Mouse (Mus musculus) stomach, postnatal 0 days (tissue): ENCODE measurements at regions not wholly inside any gene's neighbourhood (a gene's known extent, or its start where the extent isn't known, plus 50 kb on each side); places are given as distances from the start of the nearest gene placed in this dataset.

Experiments used
- ATAC-seq: fragments of 200-750 bp; cut with Nextera tagmentation; 2 replicates; pipeline ENCODE4 v1.8.0; 2017; ENCODE audit not compliant: low FRiP score, low TSS enrichment
- DNase-seq: peaks from one replicate; pipeline ENCODE4 v3.0.0-alpha.2; 2016; ENCODE audit warnings: low spot score
- H3K27ac ChIP-seq: fragments of 300-500 bp; sonication (generic); replicated peaks from 2 replicates; pipeline ENCODE4 v1.5.1; 2014; ENCODE audit warnings: mild to moderate bottlenecking, control low read depth
- H3K27me3 ChIP-seq: fragments of 300-500 bp; sonication (generic); 2 replicates; pipeline ENCODE4 v1.6.1; 2014; ENCODE audit warnings: low read length; ENCODE audit not compliant: control insufficient read depth, insufficient read depth
- H3K36me3 ChIP-seq: fragments of 300-500 bp; sonication (generic); 2 replicates; pipeline ENCODE4 v1.6.1; 2014; ENCODE audit warnings: low read length, mixed read lengths; ENCODE audit not compliant: control insufficient read depth, insufficient read depth
- H3K4me1 ChIP-seq: fragments of 300-500 bp; sonication (generic); replicated peaks from 2 replicates; pipeline ENCODE4 v1.6.1; 2014; ENCODE audit warnings: antibody characterized with exemption; ENCODE audit not compliant: control insufficient read depth, insufficient read depth
- H3K4me2 ChIP-seq: fragments of 300-500 bp; sonication (generic); replicated peaks from 2 replicates; pipeline ENCODE4 v1.6.1; 2014; ENCODE audit warnings: low read depth, mild to moderate bottlenecking, control low read depth, moderate library complexity
- H3K4me3 ChIP-seq: fragments of 300-500 bp; sonication (generic); 2 replicates; pipeline ENCODE4 v1.5.1; 2014; ENCODE audit warnings: low read depth, low read length, control low read depth
- H3K9ac ChIP-seq: fragments of 300-500 bp; sonication (generic); 2 replicates; pipeline ENCODE4 v1.6.1; 2014; ENCODE audit warnings: mild to moderate bottlenecking, low read length, control low read depth, mixed read lengths
- H3K9me3 ChIP-seq: fragments of 300-500 bp; sonication (generic); 2 replicates; pipeline ENCODE4 v1.6.1; 2016; ENCODE audit warnings: low read length; ENCODE audit not compliant: control insufficient read depth
- CTCF ChIP-seq: IDR thresholded peaks from 2 replicates; pipeline ENCODE4 v1.5.1; 2016; ENCODE audit warnings: antibody characterized with exemption, low read depth, mild to moderate bottlenecking, moderate library complexity
- EP300 ChIP-seq: optimal IDR thresholded peaks from 2 replicates; pipeline ENCODE3; 2016; ENCODE audit warnings: antibody characterized with exemption
- whole genome bisulfite sequencing: fragments of 180-500 bp; shearing (Covaris S2); extraction: QIAGEN DNeasy Blood & Tissue Kit; methylation state at CpG from one replicate; pipeline ENCODE4 v1.1.7; 2014; 5-methylcytosine and 5-hydroxymethylcytosine counted together

GRCm38 (mm10) chr10:19094297-19094696 lies 78.8 kb upstream of the Tnfaip3 start:
- 56% methylated on average over 8 of the region's 8 CpGs for WGBS
- H3K4me1 ChIP-seq: no peaks in the 10 kb centered on the region; the same call in 1 of the 2 replicates
- ATAC-seq: no peak

DNA sequence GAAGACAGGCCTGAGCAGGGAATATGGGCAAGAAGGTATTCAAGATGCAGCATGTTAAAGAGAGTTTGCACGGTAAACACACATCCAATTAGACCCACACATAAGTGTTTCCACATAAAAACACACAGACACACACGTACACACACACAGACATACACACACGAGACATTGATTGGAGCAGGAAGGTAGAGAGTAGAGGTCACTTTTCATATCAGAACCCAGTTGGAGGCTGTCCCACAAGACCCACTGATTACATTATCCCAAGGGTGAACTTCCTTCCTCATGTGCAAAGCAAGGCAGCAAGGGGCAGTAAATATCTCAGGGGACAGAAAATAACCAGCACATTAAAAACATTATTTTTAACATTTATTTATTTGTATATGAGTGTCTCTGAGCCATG lies 78.2 kb upstream of the Tnfaip3 start:
- Histone ChIP-seq H3K9me3 (no peaks in the 10 kb centered on the region), H3K4me2 (no peak overlapping the region), H3K9ac (no peak overlapping the region), H3K27me3 (no peaks in the 10 kb centered on the region), H3K36me3 (no peaks in the 10 kb centered on the region), H3K4me1 (no peaks in the 10 kb centered on the region; the same call in 1 of the 2 replicates), H3K4me3 (no peak overlapping the region), H3K27ac (no peak overlapping the region)
- ATAC-seq: no peak
- WGBS: 62% methylated on average over 3 of the region's 3 CpGs
- TF ChIP-seq EP300: no peak
- no peak for TF ChIP-seq CTCF
- no peak for DNase-seq

More at GRCm38 (mm10) chr10:19094297-19094696, 78.8 kb upstream of the Tnfaip3 start:
- Histone ChIP-seq H3K9me3 (no peaks in the 10 kb centered on the region), H3K9ac (no peak overlapping the region), H3K4me3 (no peak overlapping the region), H3K36me3 (no peaks in the 10 kb centered on the region), H3K27ac (no peak overlapping the region), H3K4me2 (no peak overlapping the region), H3K27me3 (no peaks in the 10 kb centered on the region)
- TF ChIP-seq CTCF: peak; percentile 65
- no peak for TF ChIP-seq EP300
- no peak for DNase-seq

DNA sequence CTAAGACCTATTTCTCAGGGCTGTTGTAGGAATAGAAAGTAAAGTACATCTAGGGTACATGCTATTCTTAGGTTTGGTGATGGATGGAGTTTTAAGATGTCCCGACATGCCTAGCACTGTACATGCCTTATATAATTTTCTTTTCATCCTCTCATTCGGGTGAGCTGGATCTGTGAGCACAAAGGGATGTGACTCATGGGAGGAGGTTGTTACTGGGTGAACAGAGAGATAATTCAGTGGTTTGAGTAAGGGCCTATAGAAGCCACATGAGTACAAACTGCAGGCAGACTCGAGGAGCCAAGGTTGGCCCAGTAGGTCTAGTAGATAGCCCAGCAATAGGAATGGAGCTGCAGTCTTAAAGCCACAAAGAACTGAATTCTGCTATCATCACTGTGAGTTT lies 76.5 kb upstream of the Tnfaip3 start:
- no peak overlapping the region for H3K9ac ChIP-seq
- H3K27me3 ChIP-seq: no peaks in the 10 kb centered on the region
- H3K27ac ChIP-seq: peak overlapping the region; percentile 69
- WGBS: 64% methylated on average over 3 of the region's 3 CpGs
- no peaks in the 10 kb centered on the region; the same call in 1 of the 2 replicates for H3K4me1 ChIP-seq
- ATAC-seq (peak; percentile 45; the same call in 1 of the 2 replicates), DNase-seq (no peak)
- TF ChIP-seq CTCF: no peak
- peak; percentile 62 for TF ChIP-seq EP300
- no peaks in the 10 kb centered on the region for H3K36me3 ChIP-seq
- no peak overlapping the region for H3K4me3 ChIP-seq
- H3K9me3 ChIP-seq: no peaks in the 10 kb centered on the region
- no peak overlapping the region for H3K4me2 ChIP-seq

- Histone ChIP-seq H3K36me3 (no peaks in the 10 kb centered on the region), H3K4me2 (no peak overlapping the region), H3K27me3 (no peaks in the 10 kb centered on the region), H3K4me1 (no peaks in the 10 kb centered on the region; the same call in 1 of the 2 replicates), H3K9ac (no peak overlapping the region), H3K9me3 (no peaks in the 10 kb centered on the region), H3K27ac (peak overlapping the region; percentile 67), H3K4me3 (no peak overlapping the region)
- DNase-seq (no peak), ATAC-seq (0 out of 2 replicates have a peak, but pooled peaks have one; percentile 29)
- WGBS: 38% methylated on average over 3 of the region's 3 CpGs
- TF ChIP-seq CTCF: no peak
- TF ChIP-seq EP300: no peak
Observed at GRCm38 (mm10) chr10:19091110-19091509, 75.7 kb upstream of the Tnfaip3 start.

DNA sequence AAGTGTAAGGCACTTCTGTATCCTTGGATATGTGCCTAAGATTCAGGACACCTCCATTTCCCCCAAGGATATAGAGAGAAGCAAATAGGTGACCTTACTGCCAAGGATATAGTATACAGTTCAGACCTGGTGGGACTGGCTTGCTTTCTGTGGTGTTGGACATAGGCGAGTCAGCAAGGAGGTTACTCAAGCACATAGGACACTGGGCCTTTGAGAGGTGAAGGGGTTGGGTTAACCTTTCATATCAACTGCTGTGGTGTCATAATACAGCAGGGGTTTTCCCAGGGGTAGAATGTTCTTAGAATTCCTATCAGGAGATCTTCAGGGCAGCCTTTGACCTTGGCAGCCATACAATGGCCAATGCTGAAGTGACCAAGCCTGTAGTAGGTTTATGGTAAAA lies 71.5 kb upstream of the Tnfaip3 start:
- WGBS: 87% methylated on average over 1 of the region's 1 CpGs

DNA sequence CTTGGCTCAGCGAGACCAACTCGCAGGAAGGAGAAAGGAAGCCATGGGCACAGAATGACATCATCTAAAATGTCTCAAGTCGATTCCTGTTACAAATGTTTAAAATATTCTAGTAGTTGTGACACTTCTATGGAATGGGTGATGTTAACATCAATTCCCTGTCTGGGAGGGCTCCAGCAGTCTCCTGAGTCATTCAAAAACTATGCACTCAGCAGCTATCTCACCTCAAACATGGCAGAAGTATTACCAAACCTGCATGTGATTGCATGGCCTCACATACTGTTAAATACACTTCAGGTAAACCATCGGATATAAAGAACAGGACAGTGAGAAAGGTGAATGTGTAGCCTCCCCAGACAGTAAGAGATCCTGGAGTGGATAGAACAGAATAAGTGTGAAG lies 66.7 kb upstream of the Tnfaip3 start:
- ATAC-seq (no peak), DNase-seq (no peak)
- Histone ChIP-seq H3K4me1 (no peaks in the 10 kb centered on the region), H3K4me3 (no peak overlapping the region), H3K9ac (no peak overlapping the region), H3K9me3 (no peaks in the 10 kb centered on the region), H3K4me2 (no peak overlapping the region), H3K27ac (no peak overlapping the region), H3K36me3 (no peaks in the 10 kb centered on the region), H3K27me3 (no peaks in the 10 kb centered on the region)
- WGBS: 71% methylated on average over 4 of the region's 4 CpGs
- no peak for TF ChIP-seq EP300
- TF ChIP-seq CTCF: no peak

More for the DNA sequence above, 71.5 kb upstream of the Tnfaip3 start:
- no peaks in the 10 kb centered on the region for H3K27me3 ChIP-seq
- H3K4me1 ChIP-seq: no peaks in the 10 kb centered on the region; the same call in 1 of the 2 replicates
- H3K4me2 ChIP-seq: no peak overlapping the region
- no peak overlapping the region for H3K9ac ChIP-seq
- no peak overlapping the region for H3K27ac ChIP-seq
- no peak for TF ChIP-seq EP300
- TF ChIP-seq CTCF: no peak
- H3K36me3 ChIP-seq: no peaks in the 10 kb centered on the region
- H3K9me3 ChIP-seq: no peaks in the 10 kb centered on the region
- DNase-seq (no peak), ATAC-seq (no peak)
- no peak overlapping the region for H3K4me3 ChIP-seq
